Mouse (Mus musculus) MEL (cell line): ENCODE data around the gene Ovol3.

Source experiments
- CTCF ChIP-seq, 3 experiments: IDR thresholded peaks in 2 of 3; conservative IDR thresholded peaks in 1 of 3; 2 replicates each; pipeline ENCODE4 v1.5.1; 2011 to 2012; ENCODE audit warnings: low read length in 3 of 3, low read depth in 2 of 3, mild to moderate bottlenecking in 2 of 3, improper control_type of control experiment in 1 of 3, inconsistent platforms in 1 of 3, mixed read lengths in 1 of 3, moderate library complexity in 1 of 3; ENCODE audit not compliant: control insufficient read depth in 1 of 3, insufficient read depth in 1 of 3, poor library complexity in 1 of 3, severe bottlenecking in 1 of 3
- HCFC1 ChIP-seq: IDR thresholded peaks from 2 replicates; pipeline ENCODE4 v1.6.1; 2012; ENCODE audit warnings: low read depth, mild to moderate bottlenecking, inconsistent platforms, low read length, improper control_type of control experiment, moderate library complexity
- NELFE ChIP-seq: IDR thresholded peaks from 2 replicates; pipeline ENCODE4 v1.6.1; 2011; ENCODE audit warnings: low read depth, low read length, improper control_type of control experiment
- POLR2A ChIP-seq, 2 experiments: IDR thresholded peaks; 2 replicates each; pipeline ENCODE4 v1.6.1; 2011 to 2012; ENCODE audit warnings: low read length in 2 of 2, mild to moderate bottlenecking in 2 of 2, control low read depth in 1 of 2, improper control_type of control experiment in 1 of 2, low read depth in 1 of 2, moderate library complexity in 1 of 2; ENCODE audit not compliant: control insufficient read depth in 1 of 2, insufficient read depth in 1 of 2, poor library complexity in 1 of 2
- RCOR1 ChIP-seq: IDR thresholded peaks from 2 replicates; pipeline ENCODE4 v1.6.1; 2012; ENCODE audit warnings: low read depth, mild to moderate bottlenecking, inconsistent platforms, low read length, improper control_type of control experiment
- SIN3A ChIP-seq: IDR thresholded peaks from 2 replicates; pipeline ENCODE4 v1.6.1; 2012; ENCODE audit warnings: low read length, improper control_type of control experiment, inconsistent platforms

- TF ChIP-seq CTCF (IDR thresholded peaks at IDR 0.05 in 2 of 3, conservative IDR thresholded peaks at IDR 0.05 in 1 of 3; ENCODE audit: control insufficient read depth in 1 of 3, insufficient read depth in 1 of 3, low read depth in 2 of 3, low read length in 3 of 3, poor library complexity in 1 of 3, severe bottlenecking in 1 of 3) (no peak; a peak in 1 of 6 replicates), RCOR1 (no peak), SIN3A (no peak), POLR2A (IDR thresholded peaks at IDR 0.05; ENCODE audit: control insufficient read depth in 1 of 2, insufficient read depth in 1 of 2, low read depth in 1 of 2, low read length in 2 of 2, poor library complexity in 1 of 2) (no peak), NELFE (no peak), HCFC1 (no peak)
These were observed 46.0 kb upstream of the Ovol3 start for GRCm38 (mm10) chr7:30281522-30281921.
